Mouse (Mus musculus) intestine, postnatal 0 days (tissue): ENCODE results near the gene Coq10b. TPM values are rescaled to one million over a fixed set of nuclear protein-coding genes. Genes with fewer than 3 reads are reported as not detected.

Experiments
- ATAC-seq: fragments of 200-750 bp; cut with Nextera tagmentation; 2 replicates; pipeline ENCODE4 v1.8.0; 2017; ENCODE audit warnings: mild to moderate bottlenecking, moderate TSS enrichment, moderate library complexity
- H3K27ac ChIP-seq: fragments of 300-500 bp; sonication (generic); 2 replicates; pipeline ENCODE4 v1.5.1; 2014; ENCODE audit warnings: mild to moderate bottlenecking, low read depth, low read length, moderate library complexity
- H3K27me3 ChIP-seq: fragments of 300-500 bp; sonication (generic); replicated peaks from 2 replicates; pipeline ENCODE4 v1.6.1; 2014; ENCODE audit warnings: low read length, mixed read lengths; ENCODE audit not compliant: control insufficient read depth, insufficient read depth
- H3K36me3 ChIP-seq: fragments of 300-500 bp; sonication (generic); 2 replicates; pipeline ENCODE4 v1.6.1; 2014; ENCODE audit warnings: mild to moderate bottlenecking, moderate library complexity; ENCODE audit not compliant: control insufficient read depth, insufficient read depth
- H3K4me1 ChIP-seq: fragments of 300-500 bp; sonication (generic); replicated peaks from 2 replicates; pipeline ENCODE4 v1.6.1; 2014; ENCODE audit warnings: antibody characterized with exemption, low read length, mixed read lengths; ENCODE audit not compliant: control insufficient read depth, insufficient read depth
- H3K4me2 ChIP-seq: fragments of 300-500 bp; sonication (generic); replicated peaks from 2 replicates; pipeline ENCODE4 v1.6.1; 2014; ENCODE audit warnings: low read depth, mild to moderate bottlenecking, moderate library complexity
- H3K4me3 ChIP-seq: fragments of 300-500 bp; sonication (generic); 2 replicates; pipeline ENCODE4 v1.5.1; 2014; ENCODE audit warnings: low read depth, low read length
- H3K9ac ChIP-seq: fragments of 300-500 bp; sonication (generic); 2 replicates; pipeline ENCODE4 v1.6.1; 2014; ENCODE audit warnings: mild to moderate bottlenecking, low read depth, low read length
- H3K9me3 ChIP-seq: fragments of 300-500 bp; sonication (generic); 2 replicates; pipeline ENCODE4 v1.6.1; 2016; ENCODE audit warnings: mixed run types; ENCODE audit not compliant: control insufficient read depth
- CTCF ChIP-seq: sonication (generic); IDR thresholded peaks from 2 replicates; pipeline ENCODE4 v1.5.1; 2016; ENCODE audit warnings: low read depth, mild to moderate bottlenecking, control low read depth, antibody characterized with exemption, moderate library complexity
- WGBS: fragments of 180-500 bp; shearing (Covaris S2); extraction: QIAGEN DNeasy Blood & Tissue Kit; methylation state at CpG from one replicate; pipeline ENCODE4 v1.1.7; 2014; 5-methylcytosine and 5-hydroxymethylcytosine counted together
- polyA plus RNA-seq: library from polyadenylated mRNA; unstranded; fragments of >200 nt; fragmentation: Nextera tagmentation; extraction: Ambion mirVana; gene quantifications from 2 replicates; pipeline ENCODE4 v1.2.1, GENCODE M21; 2015

Gene Coq10b
- polyA plus RNA-seq, 1 experiment from 2014 or later = 25.8 TPM

- Histone ChIP-seq H3K36me3 (no peaks in the 10 kb centered on the region; the same call in 1 of the 2 replicates), H3K27me3 (no peaks in the 10 kb centered on the region), H3K4me3 (no peak overlapping the region), H3K4me1 (no peaks in the 10 kb centered on the region), H3K27ac (no peak overlapping the region), H3K4me2 (no peak overlapping the region), H3K9ac (no peak overlapping the region), H3K9me3 (no peaks in the 10 kb centered on the region)
- TF ChIP-seq CTCF = no peak
- 96% methylated on average over 4 of the region's 4 CpGs for WGBS
- ATAC-seq = no peak
These were observed 56.6 kb downstream of the Coq10b start for GRCm38 (mm10) chr1:55109066-55109766.

Other genes with a start within 250 kb of the Coq10b start
- 5.5 and 7.0 TPM in 2 replicates for gene Ankrd44, start 126.4 kb upstream of the Coq10b start, polyA plus RNA-seq
- gene Sf3b1, start 25.3 kb upstream of the Coq10b start, polyA plus RNA-seq = 146 and 149 TPM in 2 replicates
- 395 and 427 TPM in 2 replicates for gene Hspe1, start 35.4 kb downstream of the Coq10b start, polyA plus RNA-seq
- 163 and 164 TPM in 2 replicates for gene Hspd1, start 35.5 kb downstream of the Coq10b start, polyA plus RNA-seq
- 87.1 and 95.3 TPM in 2 replicates for gene Mob4, start 78.5 kb downstream of the Coq10b start, polyA plus RNA-seq
- 2.8 and 3.4 TPM in 2 replicates for gene Rftn2, start 174.0 kb downstream of the Coq10b start, polyA plus RNA-seq
- gene Mars2, start 184.4 kb downstream of the Coq10b start, polyA plus RNA-seq = 1.7 and 1.9 TPM in 2 replicates